Mouse (Mus musculus): ENCODE data around the gene Ormdl3. TPM values are rescaled to one million over a fixed set of nuclear protein-coding genes. Genes with fewer than 3 reads are reported as not detected.
"Not testable (repeated sequence)": the region's sequence is repeated elsewhere in the genome, so short reads cannot be mapped to it uniquely, and the experiment has no call there.

Ormdl3 gene
- polyA plus RNA-seq, 1 experiment from 2014 or later: 14.5 TPM

DNA sequence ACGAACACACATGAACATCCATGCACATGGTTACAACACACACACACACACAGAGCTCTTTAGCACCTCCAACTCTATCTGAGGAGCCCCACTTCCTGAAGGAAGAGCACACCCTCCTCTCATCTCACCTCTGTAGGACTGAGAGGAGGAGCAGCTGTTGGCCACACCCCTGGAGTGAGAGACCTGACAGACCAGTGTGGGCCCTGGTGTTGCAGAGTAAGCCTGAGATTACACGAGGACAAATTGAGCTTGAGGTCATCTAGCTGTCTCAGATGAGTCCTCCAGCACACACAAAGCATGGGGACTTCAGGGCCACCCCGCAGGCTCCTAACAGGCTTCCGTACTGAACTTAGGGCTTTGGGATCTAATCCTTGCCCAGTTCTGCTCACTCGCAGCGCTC is 17.7 kb upstream of the Ormdl3 start:
- H3K27me3 ChIP-seq (ENCODE audit: control insufficient read depth, insufficient read depth, low read length); H3K27ac ChIP-seq (ENCODE audit: low read depth, low read length); H3K4me3 ChIP-seq (ENCODE audit: low read depth, low read length); H3K4me1 ChIP-seq (ENCODE audit: control insufficient read depth, insufficient read depth, low read length); H3K9ac ChIP-seq (replicated peaks; ENCODE audit: low read depth, low read length); ATAC-seq (ENCODE audit: low read depth); H3K4me2 ChIP-seq (ENCODE audit: low read depth, low read length); H3K36me3 ChIP-seq (ENCODE audit: control insufficient read depth, insufficient read depth, low read length); H3K9me3 ChIP-seq (ENCODE audit: control insufficient read depth, low read length): not testable (repeated sequence)
- WGBS: 74% methylated on average over 6 of the region's 6 CpGs

DNA sequence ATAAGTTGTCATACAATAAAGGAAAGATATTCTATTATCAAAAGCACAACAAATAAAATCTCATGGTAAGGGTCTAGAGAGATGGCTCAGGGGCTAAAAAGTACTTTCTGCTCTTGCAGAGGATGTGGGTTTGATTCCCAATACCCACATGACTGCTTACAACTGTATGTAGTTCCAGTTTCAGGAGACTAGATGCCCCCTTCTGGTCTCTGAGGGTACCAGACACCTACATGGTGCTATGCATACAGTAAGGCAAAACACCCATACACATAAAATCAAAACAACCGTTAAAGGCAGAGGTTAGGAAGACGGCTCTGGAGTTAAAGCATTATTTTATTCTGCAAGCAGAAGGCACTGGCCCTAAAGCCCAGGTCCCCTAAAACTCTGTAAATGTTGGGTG is 16.8 kb upstream of the Ormdl3 start:
- no peak overlapping the region for H3K27ac ChIP-seq (ENCODE audit: low read depth, low read length)
- no peaks in the 10 kb centered on the region for H3K4me1 ChIP-seq (ENCODE audit: control insufficient read depth, insufficient read depth, low read length)
- H3K4me2 ChIP-seq (ENCODE audit: low read depth, low read length): no peak overlapping the region
- no peak overlapping the region for H3K4me3 ChIP-seq (ENCODE audit: low read depth, low read length)
- no peak overlapping the region for H3K9ac ChIP-seq (replicated peaks; ENCODE audit: low read depth, low read length)
- H3K36me3 ChIP-seq (ENCODE audit: control insufficient read depth, insufficient read depth, low read length): no peaks in the 10 kb centered on the region
- H3K9me3 ChIP-seq (ENCODE audit: control insufficient read depth, low read length): no peaks in the 10 kb centered on the region
- WGBS: 82% methylated on average over 2 of the region's 2 CpGs
- no peaks in the 10 kb centered on the region for H3K27me3 ChIP-seq (ENCODE audit: control insufficient read depth, insufficient read depth, low read length)
- ATAC-seq (ENCODE audit: low read depth): no peak

DNA sequence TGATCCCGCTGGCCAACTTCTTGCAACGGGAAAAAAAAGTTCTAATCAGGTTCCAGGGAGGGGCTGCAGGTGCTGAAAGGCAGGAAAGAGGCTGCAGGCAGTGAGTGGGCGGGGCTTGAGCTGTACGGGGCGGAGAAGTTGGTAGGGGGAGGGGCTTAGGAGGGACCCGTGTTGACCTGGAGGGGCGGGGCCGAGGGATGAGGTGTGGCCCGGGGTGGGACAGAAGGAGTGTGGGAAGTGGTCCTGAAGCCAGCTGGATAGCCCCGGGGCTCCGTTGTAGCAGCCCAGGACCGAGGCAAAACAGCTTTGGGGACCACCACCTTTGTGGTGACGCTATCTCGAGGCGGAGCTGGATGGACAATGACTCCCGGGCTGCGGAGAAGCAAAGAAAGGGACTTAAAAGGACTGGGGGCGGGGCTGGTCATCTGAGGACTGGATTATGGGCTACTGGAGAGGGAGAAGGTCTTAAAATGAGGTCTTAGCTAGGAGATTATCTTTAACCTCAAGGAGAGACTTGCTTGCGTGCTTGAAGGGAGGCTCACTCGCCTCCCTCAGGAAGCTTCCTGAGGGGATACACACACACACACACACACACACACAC is 15.0 kb upstream of the Ormdl3 start:
- ATAC-seq (ENCODE audit: low read depth): no peak
- H3K9me3 ChIP-seq (ENCODE audit: control insufficient read depth, low read length): no peaks in the 10 kb centered on the region
- no peak overlapping the region for H3K27ac ChIP-seq (ENCODE audit: low read depth, low read length)
- 1% methylated on average over 20 of the region's 20 CpGs for WGBS
- H3K4me2 ChIP-seq (ENCODE audit: low read depth, low read length): peak overlapping the region; percentile 34; the same call in 1 of the 2 replicates
- 0 out of 2 replicates have a peak overlapping the region, but pooled peaks have one; percentile 16 for H3K9ac ChIP-seq (replicated peaks; ENCODE audit: low read depth, low read length)
- H3K36me3 ChIP-seq (ENCODE audit: control insufficient read depth, insufficient read depth, low read length): no peaks in the 10 kb centered on the region
- no peak overlapping the region for H3K4me3 ChIP-seq (ENCODE audit: low read depth, low read length)
- peaks cover 3% of the 10 kb centered on the region; the same call in 1 of the 2 replicates for H3K27me3 ChIP-seq (ENCODE audit: control insufficient read depth, insufficient read depth, low read length)
- no peaks in the 10 kb centered on the region for H3K4me1 ChIP-seq (ENCODE audit: control insufficient read depth, insufficient read depth, low read length)

DNA sequence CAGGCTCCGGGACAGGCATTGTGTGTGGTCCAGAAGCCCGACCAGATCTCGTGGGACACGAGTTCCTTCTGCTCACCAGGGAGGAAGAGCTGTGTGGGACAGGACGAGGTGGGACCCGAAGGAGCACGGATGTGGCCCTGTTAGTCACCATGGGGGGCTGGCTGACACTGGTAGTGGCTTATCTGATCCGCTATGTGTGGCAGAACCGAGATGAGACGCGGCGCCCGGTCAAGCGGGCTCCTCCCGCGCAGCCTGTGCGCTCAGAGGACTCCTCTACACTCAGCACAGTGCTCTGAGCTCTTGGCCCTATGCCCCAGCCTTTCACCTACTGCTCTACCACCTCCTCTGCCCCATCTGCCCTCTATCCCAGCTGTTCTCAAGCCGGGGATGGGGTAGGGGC is 12.1 kb upstream of the Ormdl3 start:
- WGBS: 43% methylated on average over 18 of the region's 18 CpGs
- H3K27ac ChIP-seq (ENCODE audit: low read depth, low read length): no peak overlapping the region
- peaks cover 3% of the 10 kb centered on the region for H3K27me3 ChIP-seq (ENCODE audit: control insufficient read depth, insufficient read depth, low read length)
- no peaks in the 10 kb centered on the region for H3K36me3 ChIP-seq (ENCODE audit: control insufficient read depth, insufficient read depth, low read length)
- H3K4me1 ChIP-seq (ENCODE audit: control insufficient read depth, insufficient read depth, low read length): no peaks in the 10 kb centered on the region
- no peak overlapping the region for H3K4me2 ChIP-seq (ENCODE audit: low read depth, low read length)
- no peaks in the 10 kb centered on the region for H3K9me3 ChIP-seq (ENCODE audit: control insufficient read depth, low read length)
- H3K9ac ChIP-seq (replicated peaks; ENCODE audit: low read depth, low read length): 0 out of 2 replicates have a peak overlapping the region, but pooled peaks have one; percentile 0
- no peak overlapping the region for H3K4me3 ChIP-seq (ENCODE audit: low read depth, low read length)
- no peak for ATAC-seq (ENCODE audit: low read depth)

DNA sequence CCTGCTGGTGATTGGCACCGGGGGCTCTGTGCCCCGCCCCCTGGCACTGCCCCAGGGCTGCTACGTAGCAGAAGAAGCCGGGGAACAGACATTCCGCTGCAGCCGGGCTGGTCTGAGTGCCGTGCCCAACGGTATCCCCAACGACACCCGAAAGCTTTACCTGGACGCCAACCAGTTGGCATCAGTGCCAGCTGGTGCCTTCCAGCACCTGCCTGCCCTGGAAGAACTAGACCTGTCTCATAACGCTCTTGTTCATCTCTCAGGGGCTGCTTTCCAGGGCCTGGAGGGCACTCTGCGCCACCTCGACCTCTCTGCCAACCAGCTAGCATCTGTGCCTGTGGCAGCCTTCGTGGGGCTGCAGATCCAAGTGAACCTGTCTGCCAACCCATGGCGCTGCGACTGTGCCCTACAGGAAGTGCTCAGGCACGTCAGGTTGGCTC is 11.7 kb upstream of the Ormdl3 start:
- Histone ChIP-seq H3K27me3 (ENCODE audit: control insufficient read depth, insufficient read depth, low read length) (peaks cover 3% of the 10 kb centered on the region), H3K4me2 (ENCODE audit: low read depth, low read length) (no peak overlapping the region), H3K4me1 (ENCODE audit: control insufficient read depth, insufficient read depth, low read length) (no peaks in the 10 kb centered on the region), H3K27ac (ENCODE audit: low read depth, low read length) (no peak overlapping the region), H3K9me3 (ENCODE audit: control insufficient read depth, low read length) (no peaks in the 10 kb centered on the region), H3K36me3 (ENCODE audit: control insufficient read depth, insufficient read depth, low read length) (no peaks in the 10 kb centered on the region), H3K9ac (replicated peaks; ENCODE audit: low read depth, low read length) (0 out of 2 replicates have a peak overlapping the region, but pooled peaks have one; percentile 0), H3K4me3 (ENCODE audit: low read depth, low read length) (no peak overlapping the region)
- ATAC-seq (ENCODE audit: low read depth): no peak
- WGBS: 64% methylated on average over 18 of the region's 18 CpGs

DNA sequence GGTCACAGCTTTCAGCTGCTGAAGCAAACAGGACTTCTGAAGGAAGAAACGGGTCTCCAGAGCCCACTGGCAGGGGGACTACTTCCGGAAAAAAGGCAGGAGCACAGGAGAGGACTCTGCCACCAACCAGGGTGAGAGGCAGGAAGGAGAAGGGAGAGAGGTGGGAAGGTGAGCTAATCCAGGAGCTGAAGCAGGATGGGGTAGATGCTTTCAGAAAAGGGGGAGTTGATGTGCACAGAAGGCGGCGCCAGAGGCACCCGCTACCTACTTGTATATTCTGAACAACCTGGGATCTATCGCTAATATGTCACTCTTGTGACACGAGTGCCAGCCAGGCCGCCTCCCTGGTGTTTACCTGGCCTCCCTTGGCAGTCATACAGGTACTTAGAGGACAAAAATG is 10.8 kb upstream of the Ormdl3 start, which contains the start of gene Lrrc3c:
Gene Lrrc3c, plus strand, starts transcription at position 301 of the 400 bp plus-strand sequence.
- Histone ChIP-seq H3K27me3 (ENCODE audit: control insufficient read depth, insufficient read depth, low read length) (peaks cover 3% of the 10 kb centered on the region), H3K4me2 (ENCODE audit: low read depth, low read length) (no peak within 1 kb of the TSS), H3K27ac (ENCODE audit: low read depth, low read length) (no peak within 1 kb of the TSS), H3K9me3 (ENCODE audit: control insufficient read depth, low read length) (no peaks in the 10 kb centered on the region), H3K4me3 (ENCODE audit: low read depth, low read length) (no peak within 1 kb of the TSS), H3K9ac (replicated peaks; ENCODE audit: low read depth, low read length) (0 out of 2 replicates have a peak within 1 kb of the TSS, but pooled peaks have one; percentile 0), H3K4me1 (ENCODE audit: control insufficient read depth, insufficient read depth, low read length) (no peaks in the 10 kb centered on the region), H3K36me3 (ENCODE audit: control insufficient read depth, insufficient read depth, low read length) (no peaks in the 10 kb centered on the region)
- WGBS: 82% methylated on average over 8 of the region's 8 CpGs
- ATAC-seq (ENCODE audit: low read depth): no peak

DNA sequence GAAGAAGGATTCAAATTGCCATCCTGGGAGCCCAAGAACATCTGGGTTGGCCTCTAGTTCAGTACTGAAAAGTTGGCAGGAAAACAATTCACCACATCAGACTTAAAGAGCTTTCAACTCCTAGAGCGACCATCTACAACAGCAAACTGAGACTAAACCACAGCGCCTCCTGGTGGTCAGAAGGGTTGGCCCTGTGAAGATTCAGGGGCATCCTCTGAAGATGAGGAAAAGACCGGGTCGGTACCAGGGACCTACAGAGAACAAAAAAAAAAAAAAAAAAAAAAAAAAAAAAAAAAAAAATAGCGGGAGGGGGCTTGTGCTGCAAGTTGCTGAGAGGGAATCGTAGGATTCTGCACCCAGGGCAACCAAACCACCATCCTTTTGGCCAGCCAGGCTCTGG is 10.2 kb upstream of the Ormdl3 start:
- Histone ChIP-seq H3K4me1 (ENCODE audit: control insufficient read depth, insufficient read depth, low read length) (no peaks in the 10 kb centered on the region), H3K4me3 (ENCODE audit: low read depth, low read length) (no peak overlapping the region), H3K36me3 (ENCODE audit: control insufficient read depth, insufficient read depth, low read length) (no peaks in the 10 kb centered on the region), H3K27me3 (ENCODE audit: control insufficient read depth, insufficient read depth, low read length) (peaks cover 3% of the 10 kb centered on the region), H3K9me3 (ENCODE audit: control insufficient read depth, low read length) (no peaks in the 10 kb centered on the region), H3K4me2 (ENCODE audit: low read depth, low read length) (no peak overlapping the region), H3K9ac (replicated peaks; ENCODE audit: low read depth, low read length) (no peak overlapping the region), H3K27ac (ENCODE audit: low read depth, low read length) (no peak overlapping the region)
- WGBS: 39% methylated on average over 6 of the region's 6 CpGs
- ATAC-seq (ENCODE audit: low read depth): no peak

DNA sequence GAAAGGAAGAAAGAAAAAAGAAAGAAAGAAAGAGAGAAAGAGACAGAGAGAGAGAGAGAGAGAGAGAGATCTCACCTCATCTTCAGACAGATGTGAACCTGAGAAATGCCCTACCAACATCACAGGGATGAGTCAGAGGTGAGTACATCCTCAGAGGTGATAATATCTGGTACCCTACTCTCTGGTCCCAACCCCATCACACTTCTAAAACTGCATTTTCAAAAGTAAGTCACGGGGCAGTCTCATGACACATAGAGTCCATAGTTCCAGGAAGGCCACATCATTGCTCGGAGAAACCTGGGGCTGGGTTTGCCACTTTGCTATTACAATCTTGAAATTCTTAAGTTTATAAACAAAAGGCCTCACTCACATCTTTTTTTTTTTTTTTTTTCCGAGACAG is 8.8 kb upstream of the Ormdl3 start:
- Histone ChIP-seq H3K9ac (replicated peaks; ENCODE audit: low read depth, low read length) (no peak overlapping the region), H3K27me3 (ENCODE audit: control insufficient read depth, insufficient read depth, low read length) (peaks cover 3% of the 10 kb centered on the region), H3K27ac (ENCODE audit: low read depth, low read length) (no peak overlapping the region), H3K4me3 (ENCODE audit: low read depth, low read length) (no peak overlapping the region), H3K9me3 (ENCODE audit: control insufficient read depth, low read length) (no peaks in the 10 kb centered on the region), H3K4me1 (ENCODE audit: control insufficient read depth, insufficient read depth, low read length) (no peaks in the 10 kb centered on the region), H3K36me3 (ENCODE audit: control insufficient read depth, insufficient read depth, low read length) (no peaks in the 10 kb centered on the region), H3K4me2 (ENCODE audit: low read depth, low read length) (no peak overlapping the region)
- 94% methylated on average over 3 of the region's 3 CpGs for WGBS
- ATAC-seq (ENCODE audit: low read depth): no peak

DNA sequence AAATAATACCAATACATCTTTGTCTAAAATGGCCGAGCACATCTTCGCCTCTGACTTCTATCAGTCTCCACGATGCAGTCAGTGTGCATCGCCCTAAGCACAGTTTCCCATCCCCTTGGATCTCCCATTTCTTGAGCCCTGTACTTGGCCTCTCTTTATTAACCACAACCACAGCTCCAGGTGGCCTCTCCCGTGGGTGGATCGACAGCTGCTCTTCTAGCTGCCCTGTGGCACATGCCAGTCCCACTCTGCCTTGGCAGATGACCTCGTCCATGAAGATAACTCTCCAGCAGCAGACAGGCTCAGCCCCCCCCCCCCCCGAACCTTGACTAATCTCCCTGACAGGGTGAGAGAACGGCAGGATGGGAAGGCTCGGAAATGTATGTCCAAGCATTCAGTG is 8.3 kb upstream of the Ormdl3 start:
- Histone ChIP-seq H3K4me2 (ENCODE audit: low read depth, low read length) (no peak overlapping the region), H3K27me3 (ENCODE audit: control insufficient read depth, insufficient read depth, low read length) (peaks cover 3% of the 10 kb centered on the region), H3K9me3 (ENCODE audit: control insufficient read depth, low read length) (no peaks in the 10 kb centered on the region), H3K4me1 (ENCODE audit: control insufficient read depth, insufficient read depth, low read length) (no peaks in the 10 kb centered on the region), H3K36me3 (ENCODE audit: control insufficient read depth, insufficient read depth, low read length) (no peaks in the 10 kb centered on the region), H3K27ac (ENCODE audit: low read depth, low read length) (no peak overlapping the region), H3K9ac (replicated peaks; ENCODE audit: low read depth, low read length) (no peak overlapping the region), H3K4me3 (ENCODE audit: low read depth, low read length) (no peak overlapping the region)
- no peak for ATAC-seq (ENCODE audit: low read depth)
- 74% methylated on average over 10 of the region's 10 CpGs for WGBS
